Mouse (Mus musculus) G1E (cell line): ENCODE measurements at regions not wholly inside any gene's neighbourhood (a gene's known extent, or its start where the extent isn't known, plus 50 kb on each side); places are given as distances from the start of the nearest gene placed in this dataset.

ENCODE experiments used
- CTCF ChIP-seq: IDR thresholded peaks from 2 replicates; pipeline ENCODE4 v1.5.1; 2012; ENCODE audit warnings: low read depth, low read length, inconsistent platforms, mixed read lengths
- GATA1 ChIP-seq: IDR thresholded peaks from 2 replicates; pipeline ENCODE4 v1.6.1; 2012; ENCODE audit warnings: borderline replicate concordance, low read length, inconsistent platforms, mixed read lengths
- TAL1 ChIP-seq: conservative IDR thresholded peaks from 2 replicates; pipeline ENCODE4 v1.6.1; 2012; ENCODE audit warnings: low read depth, low read length, inconsistent platforms, mixed read lengths

- TF ChIP-seq CTCF (no peak), GATA1 (no peak), TAL1 (no peak)
Measured at GRCm38 (mm10) chr10:96956449-96956834, 339.6 kb downstream of the Btg1 start.
